Mouse (Mus musculus) layer of hippocampus, adult 9-10 months (tissue): Measurements from ENCODE around the gene Izumo2.

ENCODE experiments used
- DNase-seq: peaks from one replicate; pipeline ENCODE4 v3.0.0; 2022; ENCODE audit warnings: low spot score

Izumo2 gene

GRCm38 (mm10) chr7:44708574-44708973 is at the start of gene Izumo2:
TSS of gene Izumo2 (plus strand) at chr7:44708742.
- no peak for DNase-seq

- peak; percentile 80 for DNase-seq
Measured at GRCm38 (mm10) chr7:44661219-44661618, 47.3 kb upstream of the Izumo2 start.

GRCm38 (mm10) chr7:44662168-44662567 is 46.4 kb upstream of the Izumo2 start:
- no peak for DNase-seq

GRCm38 (mm10) chr7:44662569-44662968 is 46.0 kb upstream of the Izumo2 start:
- DNase-seq = no peak

GRCm38 (mm10) chr7:44663546-44663945 is 45.0 kb upstream of the Izumo2 start:
- DNase-seq = no peak

- DNase-seq = no peak
Measured at GRCm38 (mm10) chr7:44664731-44665130, 43.8 kb upstream of the Izumo2 start.

GRCm38 (mm10) chr7:44666462-44666861 is 42.1 kb upstream of the Izumo2 start:
- DNase-seq = no peak

- no peak for DNase-seq
Measured at GRCm38 (mm10) chr7:44667996-44668738, 40.4 kb upstream of the Izumo2 start.

GRCm38 (mm10) chr7:44669103-44669502 is 39.4 kb upstream of the Izumo2 start:
- no peak for DNase-seq

- DNase-seq = peak; percentile 82
Measured at GRCm38 (mm10) chr7:44670803-44671202, 37.7 kb upstream of the Izumo2 start, which contains the start of gene Myh14. TSS of gene Myh14 (minus strand) at chr7:44670843.

- DNase-seq = no peak
Measured at GRCm38 (mm10) chr7:44672193-44672592, 36.3 kb upstream of the Izumo2 start.

- DNase-seq = no peak
Measured at GRCm38 (mm10) chr7:44674511-44674910, 34.0 kb upstream of the Izumo2 start.

GRCm38 (mm10) chr7:44675171-44675570 is 33.4 kb upstream of the Izumo2 start:
- no peak for DNase-seq

GRCm38 (mm10) chr7:44676126-44676525 is 32.4 kb upstream of the Izumo2 start:
- DNase-seq = no peak

GRCm38 (mm10) chr7:44676611-44677010 is 31.9 kb upstream of the Izumo2 start:
- DNase-seq = no peak

- no peak for DNase-seq
Measured at GRCm38 (mm10) chr7:44683656-44684055, 24.9 kb upstream of the Izumo2 start.

GRCm38 (mm10) chr7:44685531-44686402 is 22.8 kb upstream of the Izumo2 start:
- DNase-seq = no peak

- no peak for DNase-seq
Measured at GRCm38 (mm10) chr7:44688890-44689289, 19.7 kb upstream of the Izumo2 start.

GRCm38 (mm10) chr7:44689331-44689730 is 19.2 kb upstream of the Izumo2 start:
- DNase-seq = no peak

- no peak for DNase-seq
Measured at GRCm38 (mm10) chr7:44693427-44694175, 14.9 kb upstream of the Izumo2 start.

GRCm38 (mm10) chr7:44695223-44695622 is 13.3 kb upstream of the Izumo2 start:
- no peak for DNase-seq

GRCm38 (mm10) chr7:44697191-44697710 is 11.3 kb upstream of the Izumo2 start:
- DNase-seq = no peak
